Mouse (Mus musculus) heart, adult 2 months (tissue): ENCODE results near the gene Cep104. TPM values are rescaled to one million over a fixed set of nuclear protein-coding genes. Genes with fewer than 3 reads are reported as not detected.

Source experiments
- DNase-seq, 2 experiments: peaks; one replicate each; pipeline ENCODE4 v3.0.0; 2021
- H3K27ac ChIP-seq: fragments of 200-600 bp; 2 replicates; pipeline ENCODE4 v1.8.1; 2022
- H3K27me3 ChIP-seq: fragments of 200-500 bp; 2 replicates; pipeline ENCODE4 v1.6.1; 2012; ENCODE audit warnings: mild to moderate bottlenecking, low read length, inconsistent platforms, mixed read lengths; ENCODE audit not compliant: control insufficient read depth, insufficient read depth
- H3K36me3 ChIP-seq: fragments of 200-500 bp; 2 replicates; pipeline ENCODE4 v1.6.1; 2012; ENCODE audit warnings: low read length, inconsistent platforms; ENCODE audit not compliant: control insufficient read depth, insufficient read depth
- H3K4me1 ChIP-seq: fragments of 200-500 bp; 2 replicates; pipeline ENCODE4 v1.6.1; 2011; ENCODE audit warnings: low read length; ENCODE audit not compliant: control insufficient read depth, insufficient read depth
- H3K4me3 ChIP-seq: fragments of 200-600 bp; 2 replicates; pipeline ENCODE4 v1.8.1; 2022
- H3K79me2 ChIP-seq: fragments of 200-500 bp; replicated peaks from 2 replicates; pipeline ENCODE4 v1.6.1; 2012; ENCODE audit warnings: mild to moderate bottlenecking, inconsistent platforms, low read length, moderate library complexity, mixed read lengths; ENCODE audit not compliant: control insufficient read depth, insufficient read depth
- H3K9ac ChIP-seq: fragments of 200-500 bp; 2 replicates; pipeline ENCODE4 v1.6.1; 2012; ENCODE audit warnings: low read depth, mild to moderate bottlenecking, control low read depth, inconsistent platforms, low read length, mixed read lengths
- CTCF ChIP-seq: fragments of 200-600 bp; IDR thresholded peaks from 2 replicates; pipeline ENCODE4 v1.8.1; 2022; ENCODE audit warnings: antibody characterized with exemption, mild to moderate bottlenecking, moderate library complexity
- EP300 ChIP-seq: fragments of 200-500 bp; IDR thresholded peaks from 2 replicates; pipeline ENCODE4 v1.6.1; 2011; ENCODE audit warnings: low read depth, low read length, control low read depth; ENCODE audit not compliant: insufficient read depth
- POLR2A ChIP-seq: fragments of 200-500 bp; IDR thresholded peaks from 2 replicates; pipeline ENCODE4 v1.6.1; 2011; ENCODE audit warnings: mild to moderate bottlenecking, low read depth, low read length, control low read depth; ENCODE audit not compliant: insufficient read depth
- WGBS: fragments of 180-500 bp; shearing (Covaris S2); methylation state at CpG from one replicate; pipeline ENCODE4 v1.1.7; 2018; 5-methylcytosine and 5-hydroxymethylcytosine counted together
- intact Hi-C: fragments of 180-260 bp; cut with DNase I; formaldehyde crosslinking; loops from one replicate; pipeline ENCODE4 v1.15.1; 2025
- long read RNA-seq: library from polyadenylated mRNA; stranded (forward); transcript quantifications from one replicate; pipeline ENCODE4 v2.0.0, GENCODE M21; 2021
- polyA plus RNA-seq: library from polyadenylated mRNA; depleted of rRNA; stranded (reverse); fragments of >200 nt; gene quantifications from 2 replicates; pipeline ENCODE4 v1.2.3, GENCODE M21; 2012; rRNA removed
- total RNA-seq, 2 experiments: library from RNA; stranded (reverse); gene quantifications; 2 replicates each; pipeline ENCODE4 v1.2.3; 2021

Gene Cep104
- total RNA-seq = 10 to 100 TPM; 28.1 to 31.5 TPM
- polyA plus RNA-seq = 19.6 and 20.1 TPM in 2 replicates
- long read RNA-seq, full-length matches to known transcripts = 22 of 48 reads
- long read RNA-seq, partial matches to known transcripts = 8 of 48 reads
- long read RNA-seq, other reads (novel, unspliced or antisense) = 18 of 48 reads

- WGBS = under 1% methylated on average over 68 of the region's 68 CpGs
- Histone ChIP-seq H3K27ac (peak within 1 kb of the TSS; percentile 81), H3K4me1 (peaks cover 3% of the 10 kb centered on the region), H3K79me2 (peaks cover 3% of the 10 kb centered on the region), H3K27me3 (no peaks in the 10 kb centered on the region), H3K4me3 (peak within 1 kb of the TSS; percentile 87), H3K9ac (peak within 1 kb of the TSS; percentile 89), H3K36me3 (no peaks in the 10 kb centered on the region)
- intact Hi-C loops = loop anchor here (1.0 to 2.0 kb wide), 2 partner anchors 18 to 38 kb away; partner anchors contain the start of gene A430005L14Rik
- TF ChIP-seq EP300 (0 out of 2 replicates have a peak, but pooled peaks have one; percentile 57), POLR2A (peak; percentile 70; the same call in 1 of the 2 replicates), CTCF (no peak)
- peak; percentile 95 to 96 for DNase-seq
Observed at GRCm38 (mm10) chr4:153974431-153975291, at the start of gene Cep104, which contains the start of gene Dffb. Gene Cep104, plus strand, starts transcription at chr4:153975194. Gene Dffb, minus strand, starts transcription at chr4:153975126.

- Histone ChIP-seq H3K36me3 (no peaks in the 10 kb centered on the region), H3K27me3 (no peaks in the 10 kb centered on the region), H3K4me3 (no peak overlapping the region), H3K79me2 (no peaks in the 10 kb centered on the region), H3K4me1 (no peaks in the 10 kb centered on the region), H3K27ac (no peak overlapping the region), H3K9ac (no peak overlapping the region)
- TF ChIP-seq POLR2A = no peak
- TF ChIP-seq CTCF = no peak
- TF ChIP-seq EP300 = no peak
- intact Hi-C loops = no loop called here
- WGBS = 82% methylated on average over 11 of the region's 11 CpGs
- DNase-seq = no peak
Observed at GRCm38 (mm10) chr4:153928772-153929299, 46.2 kb upstream of the Cep104 start.

GRCm38 (mm10) chr4:153929425-153929824 lies 45.6 kb upstream of the Cep104 start:
- H3K9ac ChIP-seq = no peak overlapping the region
- H3K79me2 ChIP-seq = no peaks in the 10 kb centered on the region
- H3K4me1 ChIP-seq = no peaks in the 10 kb centered on the region
- intact Hi-C loops = no loop called here
- H3K36me3 ChIP-seq = no peaks in the 10 kb centered on the region
- no peak overlapping the region for H3K4me3 ChIP-seq
- H3K27me3 ChIP-seq = no peaks in the 10 kb centered on the region
- no peak for DNase-seq
- TF ChIP-seq POLR2A (no peak), EP300 (no peak), CTCF (no peak)
- no peak overlapping the region for H3K27ac ChIP-seq
- WGBS = 50% methylated on average over 10 of the region's 10 CpGs

GRCm38 (mm10) chr4:153929921-153930320 lies 45.1 kb upstream of the Cep104 start:
- no peak for TF ChIP-seq EP300
- TF ChIP-seq POLR2A = no peak
- TF ChIP-seq CTCF = no peak
- Histone ChIP-seq H3K4me1 (no peaks in the 10 kb centered on the region), H3K27ac (no peak overlapping the region), H3K36me3 (no peaks in the 10 kb centered on the region), H3K9ac (no peak overlapping the region), H3K27me3 (no peaks in the 10 kb centered on the region), H3K79me2 (no peaks in the 10 kb centered on the region), H3K4me3 (no peak overlapping the region)
- no peak for DNase-seq
- 67% methylated on average over 4 of the region's 4 CpGs for WGBS
- intact Hi-C loops = no loop called here

GRCm38 (mm10) chr4:153943243-153943642 lies 31.8 kb upstream of the Cep104 start:
- H3K36me3 ChIP-seq = no peaks in the 10 kb centered on the region
- H3K27ac ChIP-seq = no peak overlapping the region
- peak; percentile 67 for TF ChIP-seq CTCF
- TF ChIP-seq POLR2A = no peak
- intact Hi-C loops = loop anchor here (2.0 to 5.0 kb wide), 2 partner anchors 766 to 1318 kb away; no protein-coding TSS in a partner anchor
- H3K79me2 ChIP-seq = no peaks in the 10 kb centered on the region
- no peak overlapping the region for H3K4me3 ChIP-seq
- no peaks in the 10 kb centered on the region for H3K4me1 ChIP-seq
- DNase-seq = peak in 1 of 2 experiments; percentile 36
- H3K9ac ChIP-seq = no peak overlapping the region
- no peaks in the 10 kb centered on the region for H3K27me3 ChIP-seq
- WGBS = 49% methylated on average over 4 of the region's 4 CpGs
